Mouse (Mus musculus): ENCODE results near the gene Bptf. TPM values are rescaled to one million over a fixed set of nuclear protein-coding genes. Genes with fewer than 3 reads are reported as not detected.
"Not testable (repeated sequence)": the region's sequence is repeated elsewhere in the genome, so short reads cannot be mapped to it uniquely, and the experiment has no call there.

Gene Bptf
- total RNA-seq, 4 experiments from 2014 or later, result 65.3 to 83.4 (median 77.4) TPM

DNA sequence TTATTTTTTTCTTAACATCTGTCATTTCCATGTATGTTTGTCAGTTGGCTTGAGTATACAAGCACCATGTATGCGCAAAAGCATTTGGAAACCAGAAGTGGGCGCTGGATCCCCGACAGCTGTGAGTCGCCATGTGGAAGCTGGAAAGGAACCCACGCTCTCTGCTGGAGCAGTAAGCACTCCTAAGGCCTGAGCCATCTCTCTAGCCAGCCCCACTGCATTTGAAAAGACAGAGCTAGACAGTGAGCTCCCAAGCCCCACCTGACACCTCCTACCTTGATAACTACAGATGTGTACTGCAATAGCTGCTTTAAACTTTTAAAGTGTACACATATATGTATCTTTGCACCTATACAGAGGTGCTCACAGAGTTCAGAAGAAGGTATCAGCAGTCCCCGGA is 74.5 kb downstream of the Bptf start:
- DNase-seq (ENCODE audit: low spot score in 2 of 2), result no peak

- no peak for DNase-seq (ENCODE audit: low spot score in 2 of 2)
Measured at GRCm38 (mm10) chr11:107054870-107055269, 77.1 kb downstream of the Bptf start.

- no peak for DNase-seq (ENCODE audit: low spot score in 2 of 2)
Measured at GRCm38 (mm10) chr11:107046766-107047620, 84.9 kb downstream of the Bptf start.

DNA sequence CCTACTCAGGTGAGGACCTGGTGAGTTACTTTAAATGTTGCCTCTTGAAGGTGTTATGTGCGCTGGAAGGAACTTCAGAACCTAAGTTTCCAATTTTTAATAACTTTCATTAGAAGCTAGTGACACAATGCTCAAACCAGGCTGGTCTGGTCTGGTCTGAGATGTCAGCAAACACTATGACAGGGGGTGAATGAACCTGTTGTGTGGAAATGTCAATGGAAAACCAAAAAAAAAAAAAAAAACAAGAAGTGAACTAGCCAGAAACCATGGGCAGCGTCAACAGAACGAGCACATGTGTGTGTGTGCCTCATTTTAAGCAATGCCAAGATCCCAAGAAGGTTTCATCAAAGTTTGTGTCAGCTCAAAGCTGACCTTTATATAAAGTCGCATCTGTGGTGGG is 86.4 kb downstream of the Bptf start:
- DNase-seq (ENCODE audit: low spot score in 2 of 2), result no peak

- peak; percentile 62 to 75 for DNase-seq (ENCODE audit: low spot score in 2 of 2)
Measured at GRCm38 (mm10) chr11:107044321-107044720, 87.6 kb downstream of the Bptf start.

- no peak for DNase-seq (ENCODE audit: low spot score in 2 of 2)
Measured at GRCm38 (mm10) chr11:107043361-107043760, 88.6 kb downstream of the Bptf start.

DNA sequence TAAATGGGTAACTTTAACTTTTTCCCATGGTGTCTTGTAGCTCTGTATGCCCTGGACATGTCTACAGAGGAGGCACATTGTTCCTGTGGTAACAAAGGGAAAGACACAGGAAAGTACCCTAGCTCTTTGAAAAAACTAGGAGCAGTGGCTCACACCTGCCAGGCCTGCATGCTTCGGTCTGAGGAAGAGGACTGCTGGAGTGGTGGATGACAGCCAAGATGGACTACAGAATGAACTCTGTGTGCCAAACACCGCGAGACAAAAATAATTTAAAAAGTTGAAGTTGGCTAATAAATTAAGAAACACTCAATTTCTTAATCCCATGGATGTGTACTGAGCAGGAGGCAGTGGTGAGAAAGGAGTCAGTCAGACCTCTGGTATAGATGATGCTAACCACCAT is 90.5 kb downstream of the Bptf start:
- DNase-seq (ENCODE audit: low spot score in 2 of 2), result no peak

DNA sequence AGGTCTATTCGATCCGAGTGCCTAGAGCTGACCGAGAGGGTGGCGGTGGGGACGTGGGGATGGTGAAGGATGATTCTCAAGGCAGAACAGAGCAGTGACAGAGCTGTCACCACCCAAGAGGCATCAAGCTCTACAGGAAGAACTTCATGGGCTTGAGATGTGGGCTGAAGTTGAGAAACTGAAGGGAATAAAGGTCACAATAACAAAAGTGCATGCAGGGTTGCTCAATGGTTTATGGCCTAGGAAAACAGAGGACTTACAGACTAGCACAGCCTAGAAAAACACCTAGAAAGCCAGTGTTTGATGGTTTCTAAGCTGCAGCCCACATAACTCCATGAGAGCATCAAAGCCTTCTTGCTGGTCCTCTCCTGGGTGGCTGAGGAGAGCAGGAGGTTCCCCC is 92.5 kb downstream of the Bptf start:
- DNase-seq (ENCODE audit: low spot score in 2 of 2), result no peak

GRCm38 (mm10) chr11:107034085-107034810 is 97.7 kb downstream of the Bptf start:
- no peak for DNase-seq (ENCODE audit: low spot score in 2 of 2)

DNA sequence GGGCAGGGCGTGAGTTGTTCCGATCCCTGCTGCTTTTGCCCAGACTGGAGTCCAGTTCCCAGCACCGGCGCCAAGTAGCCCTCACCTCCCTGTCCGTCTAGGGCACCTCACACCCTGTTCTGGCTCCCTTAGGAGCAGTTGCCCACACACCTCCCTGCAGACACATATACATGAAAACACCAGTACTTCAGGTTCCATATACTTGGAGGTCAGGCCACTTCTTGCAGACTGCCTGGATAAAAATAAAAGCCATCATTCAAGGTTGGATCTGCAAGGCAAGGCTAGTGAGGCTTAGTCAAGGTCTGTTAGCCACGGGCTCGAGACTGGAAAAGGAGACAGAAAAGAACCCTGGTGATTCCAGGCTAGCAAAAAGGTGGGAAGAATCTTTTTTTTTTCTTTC is 100.3 kb downstream of the Bptf start:
- DNase-seq (ENCODE audit: low spot score in 2 of 2), result no peak

DNA sequence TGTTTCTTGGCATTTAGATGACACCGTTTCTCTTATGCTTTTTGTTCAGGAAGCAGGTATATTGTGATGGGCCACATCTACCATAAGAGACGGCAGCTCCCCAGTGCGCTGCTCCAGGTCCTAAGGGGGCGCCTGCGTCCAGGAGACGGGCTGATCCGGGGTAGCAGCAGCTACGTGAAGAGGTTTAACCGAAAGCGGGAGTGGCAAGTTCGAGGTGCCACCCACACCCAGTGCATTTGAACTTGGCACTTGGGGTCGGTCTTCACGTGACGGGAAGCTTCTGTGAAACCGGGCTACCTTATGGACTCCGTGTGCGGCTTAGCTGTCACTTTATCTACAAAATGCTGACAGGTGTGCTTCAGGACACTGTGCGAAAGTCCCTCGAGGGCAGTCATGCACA is 102.4 kb downstream of the Bptf start:
- no peak for DNase-seq (ENCODE audit: low spot score in 2 of 2)

DNA sequence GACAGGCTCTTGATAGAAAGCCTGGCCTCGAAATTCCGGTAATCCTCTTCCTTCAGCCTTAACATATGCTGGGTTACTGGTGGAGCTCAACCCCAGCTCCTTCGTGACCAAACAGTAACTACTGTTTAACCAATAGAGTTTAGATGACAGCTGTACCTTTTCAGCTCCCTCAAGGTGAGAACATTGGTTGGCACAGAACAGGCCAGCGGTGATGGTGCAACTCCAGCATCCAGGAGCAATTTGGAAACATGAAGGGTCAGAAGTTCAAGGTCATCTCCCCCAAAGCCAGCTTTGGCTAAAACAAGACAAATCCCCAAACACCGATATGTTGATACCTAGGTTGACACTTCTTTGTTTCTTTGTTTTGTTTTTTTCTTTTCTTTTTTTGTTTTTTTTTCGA is 103.2 kb downstream of the Bptf start:
- DNase-seq (ENCODE audit: low spot score in 2 of 2), result no peak

- no peak for DNase-seq (ENCODE audit: low spot score in 2 of 2)
Measured at GRCm38 (mm10) chr11:107028275-107028618, 103.7 kb downstream of the Bptf start.

DNA sequence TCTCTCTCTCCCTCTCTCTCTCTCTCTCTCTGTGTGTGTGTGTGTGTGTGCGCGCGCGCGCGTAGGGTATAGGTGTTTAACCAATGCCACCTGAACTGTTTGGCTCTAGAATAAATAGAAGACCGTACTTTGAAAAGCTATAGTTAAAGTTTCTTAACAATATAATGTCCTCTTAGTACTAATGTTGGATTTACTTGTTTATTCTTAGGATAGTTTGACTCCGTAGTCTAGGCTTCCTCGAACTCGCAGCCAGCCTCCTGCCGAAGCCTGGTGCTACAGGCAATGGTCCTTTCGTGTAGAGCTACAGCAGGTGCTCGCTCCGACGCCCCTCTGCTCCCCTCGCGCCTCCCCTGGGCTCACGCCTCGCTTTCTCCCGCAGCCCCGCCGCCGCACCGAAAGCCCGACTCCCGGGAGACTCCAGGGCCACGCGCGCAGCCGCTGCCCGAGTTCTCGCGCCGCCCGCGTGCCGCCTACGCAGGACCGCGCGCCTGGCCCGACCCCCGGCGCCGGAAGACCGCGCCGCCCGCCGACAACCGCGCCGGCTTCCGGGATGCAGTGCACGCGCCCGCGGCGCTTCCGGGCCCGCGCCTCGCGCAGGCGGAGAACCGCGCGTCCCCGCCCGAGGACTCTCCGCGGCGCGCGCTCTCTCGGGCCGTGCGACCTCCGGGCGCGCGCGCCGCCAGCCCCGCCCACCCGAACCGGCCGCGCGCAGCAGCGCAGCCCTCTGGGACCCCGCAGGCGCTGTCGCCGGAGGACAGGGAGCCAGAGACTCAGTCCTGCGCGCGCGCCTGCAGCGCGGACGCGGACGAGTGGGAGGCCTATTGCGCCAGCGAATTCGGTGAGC is 104.3 kb downstream of the Bptf start:
- peak; percentile 69 to 82 for DNase-seq (ENCODE audit: low spot score in 2 of 2)

- no peak for DNase-seq (ENCODE audit: low spot score in 2 of 2)
Measured at GRCm38 (mm10) chr11:107026554-107027430, 105.1 kb downstream of the Bptf start.

- DNase-seq (ENCODE audit: low spot score in 2 of 2), result no peak
Measured at GRCm38 (mm10) chr11:107025411-107026321, 106.3 kb downstream of the Bptf start, which contains the start of gene 1810010H24Rik. TSS of gene 1810010H24Rik (plus strand) at chr11:107025681.

DNA sequence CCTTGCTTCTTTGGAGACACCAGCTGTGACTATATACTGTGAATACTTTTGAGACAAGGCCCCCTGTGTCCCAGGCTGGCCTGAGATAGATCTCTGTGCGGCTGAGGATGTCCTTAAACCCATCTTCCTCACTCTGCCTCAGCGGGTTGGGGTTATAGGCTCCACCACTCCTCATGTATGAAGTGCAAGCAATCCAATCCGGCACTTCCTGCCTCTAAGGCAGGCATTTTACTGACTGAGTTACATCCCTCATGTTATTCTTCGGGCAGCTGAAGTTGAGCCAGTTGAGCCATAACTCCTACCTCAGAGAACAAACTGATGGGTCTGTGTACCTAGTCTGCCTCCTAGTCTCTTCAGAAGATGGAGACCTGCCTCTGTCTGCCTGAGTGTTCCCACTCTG is 107.5 kb downstream of the Bptf start:
- DNase-seq (ENCODE audit: low spot score in 2 of 2), result no peak

GRCm38 (mm10) chr11:107022050-107022683 is 109.8 kb downstream of the Bptf start:
- DNase-seq (ENCODE audit: low spot score in 2 of 2), result no peak

DNA sequence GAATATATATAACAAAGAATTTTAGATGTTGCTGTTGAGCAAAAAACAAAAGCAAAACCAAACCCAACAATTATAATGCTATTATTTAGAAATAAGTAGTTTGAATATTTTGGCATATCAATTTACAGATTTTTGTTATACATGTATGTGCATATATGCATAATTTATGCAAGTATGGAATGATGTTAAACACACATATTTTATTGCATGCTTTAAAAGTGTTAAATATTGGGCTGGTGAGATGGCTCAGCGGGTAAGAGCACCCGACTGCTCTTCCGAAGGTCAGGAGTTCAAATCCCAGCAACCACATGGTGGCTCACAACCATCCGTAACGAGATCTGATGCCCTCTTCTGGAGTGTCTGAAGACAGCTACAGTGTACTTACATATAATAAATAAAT is 112.2 kb downstream of the Bptf start:
- not testable (repeated sequence) for DNase-seq (ENCODE audit: low spot score in 2 of 2)

Data from layer of hippocampus, adult 8-10 months (tissue).